Mouse (Mus musculus) embryonic facial prominence, embryonic 11.5 days (tissue): ENCODE results near the gene Stard5. TPM values are rescaled to one million over a fixed set of nuclear protein-coding genes. Genes with fewer than 3 reads are reported as not detected.

ENCODE experiments used
- ATAC-seq: fragments of 200-750 bp; cut with Nextera tagmentation; replicated peaks from 2 replicates; pipeline ENCODE4 v1.8.0; 2017; ENCODE audit warnings: low read depth; ENCODE audit not compliant: insufficient number of reproducible peaks, low FRiP score, low TSS enrichment
- DNase-seq: peaks from one replicate; pipeline ENCODE4 v3.0.0-alpha.2; 2015; ENCODE audit warnings: low spot score
- H3K27ac ChIP-seq: fragments of 300-500 bp; sonication (generic); replicated peaks from 2 replicates; pipeline ENCODE4 v1.5.1; 2014; ENCODE audit warnings: mild to moderate bottlenecking, low read depth, low read length, control low read depth
- H3K27me3 ChIP-seq: fragments of 300-500 bp; sonication (generic); 2 replicates; pipeline ENCODE4 v1.6.1; 2014; ENCODE audit warnings: mild to moderate bottlenecking, low read length, moderate library complexity, mixed read lengths; ENCODE audit not compliant: control insufficient read depth, insufficient read depth
- H3K36me3 ChIP-seq: fragments of 300-500 bp; sonication (generic); replicated peaks from 2 replicates; pipeline ENCODE4 v1.6.1; 2014; ENCODE audit warnings: low read depth, mild to moderate bottlenecking, low read length, moderate library complexity, mixed read lengths; ENCODE audit not compliant: control insufficient read depth, insufficient read depth
- H3K4me1 ChIP-seq: fragments of 300-500 bp; sonication (generic); 2 replicates; pipeline ENCODE4 v1.6.1; 2014; ENCODE audit warnings: low read length, mixed read lengths; ENCODE audit not compliant: control insufficient read depth, insufficient read depth
- H3K4me2 ChIP-seq: fragments of 300-500 bp; sonication (generic); 2 replicates; pipeline ENCODE4 v1.6.1; 2014; ENCODE audit warnings: low read depth, mild to moderate bottlenecking, control low read depth, low read length, moderate library complexity
- H3K4me3 ChIP-seq: fragments of 300-500 bp; sonication (generic); 2 replicates; pipeline ENCODE4 v1.5.1; 2014; ENCODE audit warnings: low read depth, low read length, control low read depth
- H3K9ac ChIP-seq: fragments of 300-500 bp; sonication (generic); replicated peaks from 2 replicates; pipeline ENCODE4 v1.6.1; 2014; ENCODE audit warnings: mild to moderate bottlenecking, control low read depth, low read length
- H3K9me3 ChIP-seq: fragments of 300-500 bp; sonication (generic); replicated peaks from 2 replicates; pipeline ENCODE4 v1.6.1; 2016; ENCODE audit warnings: mild to moderate bottlenecking, low read length, inconsistent platforms, mixed read lengths; ENCODE audit not compliant: control insufficient read depth
- WGBS: fragments of 180-500 bp; shearing (Covaris S2); extraction: QIAGEN DNeasy Blood & Tissue Kit; methylation state at CpG from one replicate; pipeline ENCODE4 v1.1.7; 2014; 5-methylcytosine and 5-hydroxymethylcytosine counted together
- polyA plus RNA-seq: library from polyadenylated mRNA; unstranded; fragments of >200 nt; fragmentation: Nextera tagmentation; extraction: Ambion mirVana; gene quantifications from 2 replicates; pipeline ENCODE4 v1.2.1, GENCODE M21; 2014

The Stard5 gene
- polyA plus RNA-seq, 1 experiment from 2014 or later, result 19.5 TPM

GRCm38 (mm10) chr7:83606796-83607195 is 25.0 kb upstream of the Stard5 start:
- no peak for ATAC-seq

GRCm38 (mm10) chr7:83609891-83610290 is 21.9 kb upstream of the Stard5 start:
- Histone ChIP-seq H3K4me1 (no peaks in the 10 kb centered on the region), H3K9me3 (no peaks in the 10 kb centered on the region), H3K4me3 (no peak overlapping the region), H3K27ac (no peak overlapping the region), H3K36me3 (no peaks in the 10 kb centered on the region), H3K9ac (no peak overlapping the region), H3K4me2 (no peak overlapping the region), H3K27me3 (no peaks in the 10 kb centered on the region)
- ATAC-seq (no peak), DNase-seq (no peak)
- WGBS, result 94% methylated on average over 4 of the region's 4 CpGs

More at GRCm38 (mm10) chr7:83606796-83607195, 25.0 kb upstream of the Stard5 start:
- no peak for DNase-seq
- Histone ChIP-seq H3K27me3 (no peaks in the 10 kb centered on the region), H3K27ac (no peak overlapping the region), H3K9me3 (no peaks in the 10 kb centered on the region), H3K9ac (no peak overlapping the region), H3K4me1 (no peaks in the 10 kb centered on the region; the same call in 1 of the 2 replicates), H3K4me2 (no peak overlapping the region), H3K4me3 (no peak overlapping the region), H3K36me3 (no peaks in the 10 kb centered on the region)
- 95% methylated on average over 2 of the region's 2 CpGs for WGBS

GRCm38 (mm10) chr7:83611886-83612285 is 19.9 kb upstream of the Stard5 start:
- no peaks in the 10 kb centered on the region for H3K9me3 ChIP-seq
- H3K27ac ChIP-seq, result no peak overlapping the region
- H3K4me1 ChIP-seq, result no peaks in the 10 kb centered on the region
- H3K4me2 ChIP-seq, result no peak overlapping the region
- DNase-seq (no peak), ATAC-seq (no peak)
- no peaks in the 10 kb centered on the region for H3K36me3 ChIP-seq
- no peak overlapping the region for H3K4me3 ChIP-seq
- H3K27me3 ChIP-seq, result no peaks in the 10 kb centered on the region
- WGBS, result 96% methylated on average over 1 of the region's 1 CpGs
- no peak overlapping the region for H3K9ac ChIP-seq

GRCm38 (mm10) chr7:83615272-83615671 is 16.5 kb upstream of the Stard5 start:
- no peak overlapping the region for H3K4me3 ChIP-seq
- no peak overlapping the region for H3K9ac ChIP-seq
- H3K4me1 ChIP-seq, result no peaks in the 10 kb centered on the region
- no peaks in the 10 kb centered on the region for H3K27me3 ChIP-seq
- H3K27ac ChIP-seq, result no peak overlapping the region
- H3K36me3 ChIP-seq, result no peaks in the 10 kb centered on the region
- no peaks in the 10 kb centered on the region for H3K9me3 ChIP-seq
- ATAC-seq, result no peak
- DNase-seq, result no peak
- 94% methylated on average over 3 of the region's 3 CpGs for WGBS
- H3K4me2 ChIP-seq, result no peak overlapping the region

- Histone ChIP-seq H3K9ac (no peak overlapping the region), H3K36me3 (no peaks in the 10 kb centered on the region), H3K27me3 (no peaks in the 10 kb centered on the region), H3K4me3 (no peak overlapping the region), H3K9me3 (no peaks in the 10 kb centered on the region), H3K4me2 (no peak overlapping the region), H3K4me1 (no peaks in the 10 kb centered on the region), H3K27ac (no peak overlapping the region)
- DNase-seq, result no peak
- WGBS, result 94% methylated on average over 8 of the region's 8 CpGs
- ATAC-seq, result no peak
These were observed 15.9 kb upstream of the Stard5 start for GRCm38 (mm10) chr7:83615815-83616214.

GRCm38 (mm10) chr7:83616268-83616667 is 15.5 kb upstream of the Stard5 start:
- 87% methylated on average over 3 of the region's 3 CpGs for WGBS
- no peak for ATAC-seq
- no peaks in the 10 kb centered on the region for H3K9me3 ChIP-seq

GRCm38 (mm10) chr7:83618709-83619108 is 13.1 kb upstream of the Stard5 start:
- Histone ChIP-seq H3K27ac (no peak overlapping the region), H3K4me3 (no peak overlapping the region), H3K4me2 (no peak overlapping the region), H3K9ac (no peak overlapping the region), H3K27me3 (no peaks in the 10 kb centered on the region), H3K4me1 (no peaks in the 10 kb centered on the region), H3K36me3 (no peaks in the 10 kb centered on the region), H3K9me3 (no peaks in the 10 kb centered on the region)
- WGBS, result 93% methylated on average over 1 of the region's 1 CpGs
- DNase-seq (no peak), ATAC-seq (no peak)

More at GRCm38 (mm10) chr7:83616268-83616667, 15.5 kb upstream of the Stard5 start:
- Histone ChIP-seq H3K36me3 (no peaks in the 10 kb centered on the region), H3K4me1 (no peaks in the 10 kb centered on the region), H3K27me3 (no peaks in the 10 kb centered on the region), H3K9ac (no peak overlapping the region), H3K4me2 (no peak overlapping the region), H3K27ac (no peak overlapping the region), H3K4me3 (no peak overlapping the region)
- DNase-seq, result no peak

GRCm38 (mm10) chr7:83622582-83622981 is 9.2 kb upstream of the Stard5 start:
- H3K27me3 ChIP-seq, result no peaks in the 10 kb centered on the region
- ATAC-seq (no peak), DNase-seq (no peak)
- no peaks in the 10 kb centered on the region for H3K4me1 ChIP-seq
- H3K4me3 ChIP-seq, result no peak overlapping the region
- no peaks in the 10 kb centered on the region for H3K9me3 ChIP-seq
- H3K9ac ChIP-seq, result no peak overlapping the region
- H3K36me3 ChIP-seq, result no peaks in the 10 kb centered on the region
- H3K27ac ChIP-seq, result no peak overlapping the region
- H3K4me2 ChIP-seq, result no peak overlapping the region
- 91% methylated on average over 6 of the region's 6 CpGs for WGBS
